Mouse (Mus musculus): Measurements from ENCODE around the gene B130006D01Rik.

DNA sequence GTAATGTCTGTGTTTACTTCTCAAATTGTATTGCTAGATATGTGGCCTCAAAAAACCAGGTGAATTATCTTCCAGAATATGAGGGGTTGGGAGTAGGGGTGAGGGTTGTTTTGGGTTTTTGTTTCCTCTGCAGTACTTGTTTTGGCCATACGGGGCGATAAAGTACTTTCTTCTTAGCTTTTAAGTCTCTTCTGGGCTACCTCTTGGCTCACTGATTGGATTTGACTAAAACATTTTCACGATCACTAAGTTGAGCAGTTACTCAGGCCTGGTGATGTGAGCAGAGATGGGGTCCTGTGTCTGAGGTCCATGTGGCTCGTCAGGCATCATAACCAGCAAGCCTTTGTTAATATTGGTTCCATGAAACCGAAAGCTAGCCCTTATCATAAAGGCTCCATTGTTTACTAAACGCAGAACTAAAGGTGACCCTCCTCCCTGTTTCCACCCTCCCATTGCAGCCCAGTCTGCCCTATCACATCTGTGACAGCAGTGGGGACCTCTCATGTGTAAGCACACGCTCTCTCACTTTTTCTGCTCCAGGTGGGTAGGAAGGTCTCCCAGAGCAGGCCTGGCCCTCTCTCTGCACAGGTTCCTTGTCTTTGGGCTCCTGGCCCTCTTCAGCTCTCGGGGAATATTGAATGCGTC lies 47.5 kb downstream of the B130006D01Rik start:
- TF ChIP-seq POLR2A (IDR thresholded peaks at IDR 0.05; ENCODE audit: extremely low read depth, insufficient read depth, low read length) (no peak), CTCF (IDR thresholded peaks at IDR 0.05; ENCODE audit: low read depth, low read length) (no peak)
